Mouse (Mus musculus) liver, adult (tissue): ENCODE measurements around the gene 9130008F23Rik.

ENCODE experiments used
- GATA4 ChIP-seq: IDR thresholded peaks from 2 replicates; pipeline ENCODE4 v1.6.1; 2014; ENCODE audit warnings: mild to moderate bottlenecking, low read length; ENCODE audit not compliant: insufficient replicate concordance

The 9130008F23Rik gene

DNA sequence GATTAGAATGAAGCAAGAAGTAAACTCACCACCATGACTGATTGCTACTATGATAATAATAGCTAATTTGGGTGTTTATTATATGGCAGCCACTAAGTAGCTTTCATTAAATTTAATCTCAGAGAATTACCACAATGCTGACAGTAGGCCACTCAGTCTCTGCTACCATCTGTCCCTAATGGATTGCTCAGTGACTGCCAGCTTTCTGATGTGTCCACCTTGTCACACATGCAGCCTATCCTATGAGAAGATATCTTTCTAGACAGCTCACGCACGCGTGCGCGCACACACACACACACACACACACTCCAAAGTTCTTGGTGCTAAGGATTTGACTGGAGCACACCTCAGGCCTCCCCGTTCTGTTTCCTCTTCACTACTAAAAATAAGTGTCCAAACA is 7.7 kb downstream of the 9130008F23Rik start:
- TF ChIP-seq GATA4: no peak

GRCm38 (mm10) chr17:40868952-40869747 is 11.2 kb downstream of the 9130008F23Rik start:
- TF ChIP-seq GATA4: no peak

DNA sequence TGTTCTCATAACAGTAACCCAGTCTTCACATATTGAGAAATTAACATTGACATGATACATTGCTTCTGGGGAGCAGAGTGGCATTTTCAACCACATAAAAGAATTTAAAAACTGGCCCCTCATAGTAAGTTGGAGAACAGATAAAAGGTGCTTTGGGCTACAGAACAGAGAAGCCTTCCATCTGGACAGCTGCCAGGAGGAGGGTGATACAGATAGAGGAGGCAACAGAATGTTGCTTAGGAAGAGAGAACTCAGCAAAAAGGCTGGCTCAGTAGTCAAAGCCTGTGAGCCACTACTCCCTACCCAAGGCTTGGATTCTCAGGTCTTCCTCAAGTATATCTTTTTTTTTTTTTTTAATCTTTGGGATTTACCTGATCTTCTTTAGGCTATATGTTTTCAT is 25.3 kb downstream of the 9130008F23Rik start:
- no peak for TF ChIP-seq GATA4

GRCm38 (mm10) chr17:40837308-40837707 is 43.1 kb downstream of the 9130008F23Rik start:
- TF ChIP-seq GATA4: no peak

DNA sequence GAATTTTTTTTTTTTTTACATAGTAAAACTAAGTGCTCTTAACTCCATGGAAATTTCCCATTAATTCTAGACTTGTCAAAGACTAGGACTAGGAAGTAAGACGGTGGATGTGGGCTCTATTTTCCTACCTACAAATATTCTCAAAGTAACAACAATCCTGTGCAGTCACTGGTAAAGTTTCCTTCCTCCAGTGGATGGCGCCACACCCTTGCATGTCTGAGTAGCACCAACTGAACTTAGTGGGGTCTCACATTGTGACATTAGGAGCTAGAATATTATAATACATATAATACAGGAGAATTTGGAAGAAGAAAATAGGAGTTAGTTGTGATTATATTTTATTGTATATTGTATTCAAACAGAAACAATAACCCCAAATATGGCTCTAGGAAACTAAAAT is 48.5 kb downstream of the 9130008F23Rik start:
- no peak for TF ChIP-seq GATA4
